Mouse (Mus musculus): ENCODE results near the gene Dppa5a. TPM values are rescaled to one million over a fixed set of nuclear protein-coding genes. Genes with fewer than 3 reads are reported as not detected.

The Dppa5a gene
- 0.83 TPM for polyA plus RNA-seq (2014; fragmentation: Illumina TruSeq; extraction: RNeasy Lipid Tissue Mini Kit (QIAGEN cat#74804); ENCODE audit: low read depth, low replicate concordance)

DNA sequence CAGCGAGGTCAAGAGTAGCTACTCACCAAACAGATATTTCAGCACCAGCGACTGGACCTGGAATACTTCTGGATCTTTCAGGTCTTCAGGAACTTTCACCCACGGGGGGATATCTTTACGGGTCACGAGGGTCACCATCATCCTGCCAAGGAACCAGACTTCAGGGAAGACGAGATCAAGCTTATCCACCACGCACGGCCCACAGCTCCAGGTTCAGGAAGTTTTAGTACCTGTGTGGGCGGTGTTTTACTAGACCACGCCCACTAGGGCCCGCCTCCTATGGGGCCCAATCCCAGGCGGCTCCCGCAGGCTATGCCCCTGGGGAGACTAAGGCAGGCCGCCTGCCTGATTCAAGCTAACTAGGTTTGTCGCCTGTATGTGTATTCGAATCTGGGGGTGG is at the start of gene Dppa5a:
Dppa5a (minus strand) TSS at position 219 of the 400 bp plus-strand sequence.

DNA sequence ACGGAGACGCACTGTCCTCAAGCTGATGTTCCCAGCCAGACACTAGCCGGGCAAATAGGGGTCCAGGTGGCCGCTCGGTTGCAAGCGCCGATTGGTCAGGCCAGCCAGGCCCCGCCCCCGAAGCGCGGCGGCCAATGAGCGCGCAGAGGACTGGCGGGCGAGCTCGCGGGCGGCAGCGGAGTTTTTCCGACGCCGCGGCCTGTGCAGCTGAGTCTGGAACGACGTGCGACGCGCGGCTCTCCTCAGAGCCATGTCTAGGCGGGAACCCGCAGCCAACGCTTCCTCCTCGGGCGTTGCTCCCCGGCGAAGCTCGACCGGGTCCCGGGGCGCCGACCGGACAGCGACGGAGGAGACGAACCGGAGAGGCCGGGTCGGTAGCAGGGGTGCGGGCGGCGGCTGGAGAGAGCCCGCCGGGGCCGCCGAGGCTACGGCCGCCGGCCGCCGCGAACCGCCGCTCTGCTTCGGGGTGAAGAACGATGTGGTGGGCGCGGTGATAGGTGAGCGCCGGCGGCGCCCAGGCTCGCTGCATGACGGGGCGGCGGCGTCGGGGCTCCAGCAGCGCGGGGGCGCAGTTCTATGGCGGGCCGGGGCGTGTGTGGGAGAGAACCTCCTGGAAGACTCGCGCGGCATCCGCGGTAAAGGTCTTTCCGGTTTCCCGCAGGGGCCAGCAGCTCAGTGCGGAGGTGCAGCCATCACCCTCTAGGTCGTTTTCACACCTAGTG is 27.8 kb upstream of the Dppa5a start, which contains the start of gene Ddx43:
Ddx43 (plus strand) TSS at position 148 of the 722 bp plus-strand sequence.

GRCm38 (mm10) chr9:78378113-78378785 is 10.3 kb upstream of the Dppa5a start, which contains the start of gene Ooep:
TSS of gene Ooep (minus strand) at chr9:78378725.

DNA sequence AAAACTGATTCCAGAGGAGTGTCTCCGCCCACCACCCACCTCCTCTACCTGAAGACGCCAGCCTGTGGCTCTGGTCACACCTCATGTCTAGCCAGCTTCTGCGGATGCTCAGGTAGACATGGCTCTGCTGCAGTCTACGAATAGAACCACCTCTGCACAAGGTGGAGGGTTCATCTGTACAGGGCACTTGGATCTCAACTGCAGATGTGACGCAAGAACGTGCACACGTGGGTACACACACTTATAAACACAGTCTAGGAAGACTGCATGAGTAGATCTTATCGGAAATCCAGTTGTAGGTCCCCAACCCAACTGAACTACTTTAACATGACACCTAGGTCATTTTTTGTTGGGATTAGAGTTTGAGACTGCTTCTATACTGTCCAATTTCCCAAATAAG is 12.4 kb downstream of the Dppa5a start, which contains the start of gene Gsta2:
Gsta2 (minus strand) TSS at position 178 of the 400 bp plus-strand sequence.

GRCm38 (mm10) chr9:78327289-78327688 is 40.7 kb downstream of the Dppa5a start, which contains the start of gene Omt2b:
TSS of gene Omt2b (plus strand) at chr9:78327589.

Other genes starting within 250 kb of the Dppa5a start
- 42.4 TPM for gene Gsta4, start 185.4 kb downstream of the Dppa5a start, polyA plus RNA-seq (2014; fragmentation: Illumina TruSeq; extraction: RNeasy Lipid Tissue Mini Kit (QIAGEN cat#74804); ENCODE audit: low read depth, low replicate concordance)
- gene Gsta1, start 137.5 kb downstream of the Dppa5a start, polyA plus RNA-seq (2014; fragmentation: Illumina TruSeq; extraction: RNeasy Lipid Tissue Mini Kit (QIAGEN cat#74804); ENCODE audit: low read depth, low replicate concordance), result 1.8 TPM
- gene Gm3776, start 111.0 kb downstream of the Dppa5a start, polyA plus RNA-seq (2014; fragmentation: Illumina TruSeq; extraction: RNeasy Lipid Tissue Mini Kit (QIAGEN cat#74804); ENCODE audit: low read depth, low replicate concordance), result not detected
- gene Gm10639, start 78.3 kb downstream of the Dppa5a start, polyA plus RNA-seq (2014; fragmentation: Illumina TruSeq; extraction: RNeasy Lipid Tissue Mini Kit (QIAGEN cat#74804); ENCODE audit: low read depth, low replicate concordance), result not detected
- gene Omt2a, start 53.4 kb downstream of the Dppa5a start, polyA plus RNA-seq (2014; fragmentation: Illumina TruSeq; extraction: RNeasy Lipid Tissue Mini Kit (QIAGEN cat#74804); ENCODE audit: low read depth, low replicate concordance), result not detected
- not detected for gene Omt2b, start 40.6 kb downstream of the Dppa5a start, polyA plus RNA-seq (2014; fragmentation: Illumina TruSeq; extraction: RNeasy Lipid Tissue Mini Kit (QIAGEN cat#74804); ENCODE audit: low read depth, low replicate concordance)
- gene Gsta2, start 12.4 kb downstream of the Dppa5a start, polyA plus RNA-seq (2014; fragmentation: Illumina TruSeq; extraction: RNeasy Lipid Tissue Mini Kit (QIAGEN cat#74804); ENCODE audit: low read depth, low replicate concordance), result 43.6 TPM
- gene Ooep, start 10.5 kb upstream of the Dppa5a start, polyA plus RNA-seq (2014; fragmentation: Illumina TruSeq; extraction: RNeasy Lipid Tissue Mini Kit (QIAGEN cat#74804); ENCODE audit: low read depth, low replicate concordance), result not detected
- gene Ddx43, start 27.6 kb upstream of the Dppa5a start, polyA plus RNA-seq (2014; fragmentation: Illumina TruSeq; extraction: RNeasy Lipid Tissue Mini Kit (QIAGEN cat#74804); ENCODE audit: low read depth, low replicate concordance), result 44.6 TPM
- 0.35 TPM for gene Cgas, start 75.1 kb upstream of the Dppa5a start, polyA plus RNA-seq (2014; fragmentation: Illumina TruSeq; extraction: RNeasy Lipid Tissue Mini Kit (QIAGEN cat#74804); ENCODE audit: low read depth, low replicate concordance)
- gene Mto1, start 80.0 kb upstream of the Dppa5a start, polyA plus RNA-seq (2014; fragmentation: Illumina TruSeq; extraction: RNeasy Lipid Tissue Mini Kit (QIAGEN cat#74804); ENCODE audit: low read depth, low replicate concordance), result 21.2 TPM
- not detected for gene Gm17324, start 80.6 kb upstream of the Dppa5a start, polyA plus RNA-seq (2014; fragmentation: Illumina TruSeq; extraction: RNeasy Lipid Tissue Mini Kit (QIAGEN cat#74804); ENCODE audit: low read depth, low replicate concordance)
- 1,778 TPM for gene Eef1a1, start 121.0 kb upstream of the Dppa5a start, polyA plus RNA-seq (2014; fragmentation: Illumina TruSeq; extraction: RNeasy Lipid Tissue Mini Kit (QIAGEN cat#74804); ENCODE audit: low read depth, low replicate concordance)
- gene Slc17a5, start 219.9 kb upstream of the Dppa5a start, polyA plus RNA-seq (2014; fragmentation: Illumina TruSeq; extraction: RNeasy Lipid Tissue Mini Kit (QIAGEN cat#74804); ENCODE audit: low read depth, low replicate concordance), result 2.7 TPM
- gene Cd109, start 247.4 kb upstream of the Dppa5a start, polyA plus RNA-seq (2014; fragmentation: Illumina TruSeq; extraction: RNeasy Lipid Tissue Mini Kit (QIAGEN cat#74804); ENCODE audit: low read depth, low replicate concordance), result 37.7 TPM

All from testis, adult 10 weeks (tissue).